Mouse (Mus musculus) embryonic stem cell, embryonic (primary cell): Measurements from ENCODE around the gene Dtx3l.

Experiments
- CTCF ChIA-PET, 4 experiments: fragments of 300-600 bp in 2 of 4; fragments of 350-600 bp in 2 of 4; sonication (Branson Sonifier 250); formaldehyde crosslinking; loops; one replicate each; lab custom pipeline; 2022; ENCODE audit warnings: inconsistent platforms in 2 of 4; lab: Charles Lee
- POLR2A ChIA-PET, 4 experiments: fragments of 300-600 bp in 2 of 4; fragments of 350-600 bp in 2 of 4; sonication (Branson Sonifier 250); formaldehyde crosslinking; loops; one replicate each; lab custom pipeline; 2022; ENCODE audit warnings: antibody characterized with exemption in 4 of 4, inconsistent platforms in 1 of 4; lab: Charles Lee

The Dtx3l gene

GRCm38 (mm10) chr16:35907432-35908201, 31.3 kb downstream of the Dtx3l start:
- ChIA-PET POLR2A (interaction anchor here in 1 of 4 experiments (0.6 to 1.4 kb wide), 4 partner anchors 10 to 36 kb away, joined by 3 to 5 read pairs (median 4); no protein-coding TSS in a partner anchor), CTCF (interaction anchor here in 2 of 4 experiments (1.1 to 1.2 kb wide), 2 partner anchors 17 kb away, joined by 3 to 4 read pairs; no protein-coding TSS in a partner anchor)

- CTCF ChIA-PET = interaction anchor here in 3 of 4 experiments (0.6 to 1.2 kb wide), 3 partner anchors 16 to 615 kb away, joined by 3 to 4 read pairs (median 4); no protein-coding TSS in a partner anchor
- POLR2A ChIA-PET = interaction anchor here in 1 of 4 experiments (1.0 to 1.4 kb wide), 2 partner anchors 11 to 12 kb away, joined by 4 to 5 read pairs; no protein-coding TSS in a partner anchor
These were observed 32.1 kb downstream of the Dtx3l start for GRCm38 (mm10) chr16:35906887-35907286.

- ChIA-PET POLR2A (interaction anchor here in 1 of 4 experiments (0.7 to 1.4 kb wide), 3 partner anchors 11 to 18 kb away, joined by 3 to 5 read pairs (median 3); no protein-coding TSS in a partner anchor), CTCF (interaction anchor here in 1 of 4 experiments (0.6 kb wide), 1 partner anchor 979 kb away, joined by 4 read pairs; no protein-coding TSS in a partner anchor)
These were observed 33.0 kb downstream of the Dtx3l start for GRCm38 (mm10) chr16:35905819-35906485.

GRCm38 (mm10) chr16:35905355-35905754, 33.6 kb downstream of the Dtx3l start:
- ChIA-PET POLR2A (interaction anchor here in 1 of 4 experiments (1.4 kb wide), 1 partner anchor 11 kb away, joined by 5 read pairs; no protein-coding TSS in a partner anchor), CTCF (interaction anchor here in 2 of 4 experiments (0.6 kb wide), 2 partner anchors 87 to 980 kb away, joined by 4 to 12 read pairs; no protein-coding TSS in a partner anchor)

- ChIA-PET CTCF (interaction anchor here in 1 of 4 experiments (1.3 to 2.4 kb wide), 2 partner anchors 9 to 13 kb away, joined by 4 to 9 read pairs; no protein-coding TSS in a partner anchor), POLR2A (interaction anchor here in 3 of 4 experiments (0.5 to 6.1 kb wide), 7 partner anchors 8 to 1842 kb away, joined by 3 to 63 read pairs (median 3); no protein-coding TSS in a partner anchor)
These were observed 34.7 kb downstream of the Dtx3l start for GRCm38 (mm10) chr16:35904121-35904736.

- POLR2A ChIA-PET = interaction anchor here in 1 of 4 experiments (1.0 to 6.1 kb wide), 4 partner anchors 8 to 63 kb away, joined by 3 to 63 read pairs (median 4); no protein-coding TSS in a partner anchor
- CTCF ChIA-PET = interaction anchor here in 3 of 4 experiments (0.6 to 2.4 kb wide), 3 partner anchors 10 to 12 kb away, joined by 3 to 9 read pairs (median 4); no protein-coding TSS in a partner anchor
These were observed 35.8 kb downstream of the Dtx3l start for GRCm38 (mm10) chr16:35903014-35903640.

- ChIA-PET CTCF (interaction anchor here in 2 of 4 experiments (0.9 to 1.6 kb wide), 2 partner anchors 10 to 13 kb away, joined by 4 read pairs; no protein-coding TSS in a partner anchor), POLR2A (interaction anchor here in 1 of 4 experiments (6.1 kb wide), 1 partner anchor 10 kb away, joined by 63 read pairs; no protein-coding TSS in a partner anchor)
These were observed 38.4 kb downstream of the Dtx3l start for GRCm38 (mm10) chr16:35900541-35900940.

- ChIA-PET POLR2A (interaction anchor here in 2 of 4 experiments (0.6 to 9.9 kb wide), 16 partner anchors 7 to 310 kb away, joined by 3 to 63 read pairs (median 4); no protein-coding TSS in a partner anchor), CTCF (interaction anchor here in 2 of 4 experiments (0.5 to 1.1 kb wide), 2 partner anchors 18 kb away, joined by 3 to 6 read pairs; no protein-coding TSS in a partner anchor)
These were observed 44.0 kb downstream of the Dtx3l start for GRCm38 (mm10) chr16:35894997-35895396.

GRCm38 (mm10) chr16:35891603-35892002, 47.3 kb downstream of the Dtx3l start:
- CTCF ChIA-PET = interaction anchor here (0.6 to 2.0 kb wide), 15 partner anchors 9 to 351 kb away, joined by 3 to 9 read pairs (median 4); partner anchors contain the start of genes Dtx3l (in 1 of the 4) and Sema5b (in 1 of the 4)
- POLR2A ChIA-PET = interaction anchor here in 2 of 4 experiments (0.6 to 9.9 kb wide), 19 partner anchors 10 to 181 kb away, joined by 3 to 63 read pairs (median 3); partner anchors contain the start of genes Ccdc58 (in 1 of the 2), Dtx3l (in 1 of the 2) and Fam162a (in 1 of the 2)

GRCm38 (mm10) chr16:35890645-35891044, 48.3 kb downstream of the Dtx3l start:
- ChIA-PET POLR2A (interaction anchor here in 3 of 4 experiments (0.6 to 9.9 kb wide), 17 partner anchors 11 to 181 kb away, joined by 3 to 63 read pairs (median 3); partner anchors contain the start of genes Ccdc58 (in 1 of the 3), Dtx3l (in 1 of the 3) and Fam162a (in 1 of the 3)), CTCF (interaction anchor here (0.6 to 2.0 kb wide), 27 partner anchors 10 to 439 kb away, joined by 3 to 10 read pairs (median 4); partner anchors contain the start of genes Sema5b (in 2 of the 4) and Parp14 (in 1 of the 4))

- POLR2A ChIA-PET = interaction anchor here in 3 of 4 experiments (0.7 to 9.9 kb wide), 11 partner anchors 8 to 324 kb away, joined by 3 to 63 read pairs (median 5); partner anchors contain the start of gene Parp14 (in 1 of the 3)
- CTCF ChIA-PET = interaction anchor here (0.6 to 2.4 kb wide), 6 partner anchors 8 to 349 kb away, joined by 3 to 7 read pairs (median 4); partner anchors contain the start of gene Dtx3l (in 1 of the 4)
These were observed 50.0 kb downstream of the Dtx3l start for GRCm38 (mm10) chr16:35888910-35889309.

GRCm38 (mm10) chr16:35888174-35888573, 50.8 kb downstream of the Dtx3l start:
- CTCF ChIA-PET = interaction anchor here (0.6 to 2.4 kb wide), 7 partner anchors 8 to 348 kb away, joined by 3 to 7 read pairs (median 3); partner anchors contain the start of gene Dtx3l (in 1 of the 4)

More at GRCm38 (mm10) chr16:35888174-35888573, 50.8 kb downstream of the Dtx3l start:
- POLR2A ChIA-PET = interaction anchor here (0.5 to 9.9 kb wide), 38 partner anchors 8 to 469 kb away, joined by 3 to 63 read pairs (median 4); partner anchors contain the start of genes Parp14 (in 2 of the 4), Hspbap1 (in 1 of the 4) and Parp9 (in 1 of the 4)
